Mouse (Mus musculus): ENCODE data around the gene Cog4. TPM values are rescaled to one million over a fixed set of nuclear protein-coding genes. Genes with fewer than 3 reads are reported as not detected.
A peak's percentile ranks its signal among the peaks of the same experiment; 100 is the strongest.

The Cog4 gene
- total and polyA plus RNA-seq, 2 experiments, result 27.8 to 73.9 TPM

- H3K79me2 ChIP-seq (ENCODE audit: control insufficient read depth, insufficient read depth, low read length), result no peaks in the 10 kb centered on the region
- H3K4me1 ChIP-seq (ENCODE audit: control insufficient read depth, insufficient read depth, low read length), result no peaks in the 10 kb centered on the region; the same call in 1 of the 2 replicates
- H3K27ac ChIP-seq (replicated peaks; ENCODE audit: insufficient read depth, low read depth, low read length), result no peak overlapping the region
- 71% methylated on average over 3 of the region's 3 CpGs for WGBS
- peaks cover 93% of the 10 kb centered on the region for H3K36me3 ChIP-seq (ENCODE audit: control insufficient read depth, insufficient read depth, low read length)
- no peak overlapping the region for H3K9ac ChIP-seq (ENCODE audit: low read depth, low read length)
- no peaks in the 10 kb centered on the region for H3K27me3 ChIP-seq (ENCODE audit: control insufficient read depth, insufficient read depth, low read length)
- no peak for TF ChIP-seq CTCF (IDR thresholded peaks at IDR 0.05; ENCODE audit: low read depth, low read length)
- no peak for TF ChIP-seq POLR2A (IDR thresholded peaks at IDR 0.05; ENCODE audit: extremely low read depth, insufficient read depth, low read length)
- H3K4me3 ChIP-seq (ENCODE audit: insufficient read depth, low read depth, low read length), result no peak overlapping the region
- peak; percentile 44 for DNase-seq (ENCODE audit: extremely low read depth, low read depth, low spot score)
These were observed 27.8 kb upstream of the Cog4 start for GRCm38 (mm10) chr8:110818593-110818992.

DNA sequence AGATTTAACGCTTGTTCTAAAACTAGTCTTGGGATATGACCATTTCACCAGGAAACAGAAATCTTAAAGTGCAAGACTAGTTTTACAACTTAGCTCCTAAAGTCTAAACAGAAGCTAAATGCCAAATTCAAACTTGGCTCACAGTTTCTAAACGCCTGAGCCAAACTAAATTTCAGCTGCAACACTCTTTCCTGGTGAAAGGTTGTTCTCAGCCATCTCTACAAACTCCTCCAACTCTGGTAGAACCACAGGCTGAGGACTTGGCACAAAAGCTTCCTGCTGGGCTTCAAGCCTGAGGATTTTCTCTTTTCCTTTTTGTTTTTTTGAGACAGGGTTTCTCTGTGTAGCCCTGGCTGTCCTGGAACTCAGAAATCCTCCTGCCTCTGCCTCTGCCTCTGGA lies 26.1 kb upstream of the Cog4 start:
- 53% methylated on average over 2 of the region's 2 CpGs for WGBS
- peak; percentile 80 for DNase-seq (ENCODE audit: extremely low read depth, low read depth, low spot score)
- H3K9ac ChIP-seq (ENCODE audit: low read depth, low read length), result no peak overlapping the region
- no peaks in the 10 kb centered on the region for H3K79me2 ChIP-seq (ENCODE audit: control insufficient read depth, insufficient read depth, low read length)
- H3K4me3 ChIP-seq (ENCODE audit: insufficient read depth, low read depth, low read length), result no peak overlapping the region
- H3K4me1 ChIP-seq (ENCODE audit: control insufficient read depth, insufficient read depth, low read length), result no peaks in the 10 kb centered on the region; the same call in 1 of the 2 replicates
- H3K36me3 ChIP-seq (ENCODE audit: control insufficient read depth, insufficient read depth, low read length), result peaks cover 91% of the 10 kb centered on the region
- TF ChIP-seq POLR2A (IDR thresholded peaks at IDR 0.05; ENCODE audit: extremely low read depth, insufficient read depth, low read length), result no peak
- no peak for TF ChIP-seq CTCF (IDR thresholded peaks at IDR 0.05; ENCODE audit: low read depth, low read length)
- H3K27me3 ChIP-seq (ENCODE audit: control insufficient read depth, insufficient read depth, low read length), result no peaks in the 10 kb centered on the region
- no peak overlapping the region for H3K27ac ChIP-seq (replicated peaks; ENCODE audit: insufficient read depth, low read depth, low read length)

GRCm38 (mm10) chr8:110821960-110822359 lies 24.4 kb upstream of the Cog4 start:
- H3K4me1 ChIP-seq (ENCODE audit: control insufficient read depth, insufficient read depth, low read length), result no peaks in the 10 kb centered on the region; the same call in 1 of the 2 replicates
- H3K36me3 ChIP-seq (ENCODE audit: control insufficient read depth, insufficient read depth, low read length), result peaks cover 92% of the 10 kb centered on the region
- no peak overlapping the region for H3K9ac ChIP-seq (ENCODE audit: low read depth, low read length)
- H3K27ac ChIP-seq (replicated peaks; ENCODE audit: insufficient read depth, low read depth, low read length), result no peak overlapping the region
- H3K27me3 ChIP-seq (ENCODE audit: control insufficient read depth, insufficient read depth, low read length), result no peaks in the 10 kb centered on the region
- 42% methylated on average over 3 of the region's 3 CpGs for WGBS
- TF ChIP-seq CTCF (IDR thresholded peaks at IDR 0.05; ENCODE audit: low read depth, low read length) (no peak), POLR2A (IDR thresholded peaks at IDR 0.05; ENCODE audit: extremely low read depth, insufficient read depth, low read length) (no peak)
- H3K4me3 ChIP-seq (ENCODE audit: insufficient read depth, low read depth, low read length), result no peak overlapping the region
- H3K79me2 ChIP-seq (ENCODE audit: control insufficient read depth, insufficient read depth, low read length), result no peaks in the 10 kb centered on the region
- peak; percentile 71 for DNase-seq (ENCODE audit: extremely low read depth, low read depth, low spot score)

- 71% methylated on average over 1 of the region's 1 CpGs for WGBS
- DNase-seq (ENCODE audit: extremely low read depth, low read depth, low spot score), result no peak
- peaks cover 91% of the 10 kb centered on the region for H3K36me3 ChIP-seq (ENCODE audit: control insufficient read depth, insufficient read depth, low read length)
These were observed 21.5 kb upstream of the Cog4 start for GRCm38 (mm10) chr8:110824861-110825260.

GRCm38 (mm10) chr8:110828511-110828910 lies 17.9 kb upstream of the Cog4 start:
- Histone ChIP-seq H3K27ac (replicated peaks; ENCODE audit: insufficient read depth, low read depth, low read length) (no peak overlapping the region), H3K36me3 (ENCODE audit: control insufficient read depth, insufficient read depth, low read length) (peaks cover 90% of the 10 kb centered on the region), H3K79me2 (ENCODE audit: control insufficient read depth, insufficient read depth, low read length) (peaks cover 2% of the 10 kb centered on the region; the same call in 1 of the 2 replicates), H3K4me1 (ENCODE audit: control insufficient read depth, insufficient read depth, low read length) (no peaks in the 10 kb centered on the region), H3K9ac (ENCODE audit: low read depth, low read length) (no peak overlapping the region), H3K27me3 (ENCODE audit: control insufficient read depth, insufficient read depth, low read length) (no peaks in the 10 kb centered on the region), H3K4me3 (ENCODE audit: insufficient read depth, low read depth, low read length) (no peak overlapping the region)
- WGBS, result 78% methylated on average over 3 of the region's 3 CpGs
- TF ChIP-seq CTCF (IDR thresholded peaks at IDR 0.05; ENCODE audit: low read depth, low read length), result no peak
- no peak for TF ChIP-seq POLR2A (IDR thresholded peaks at IDR 0.05; ENCODE audit: extremely low read depth, insufficient read depth, low read length)
- no peak for DNase-seq (ENCODE audit: extremely low read depth, low read depth, low spot score)

More at GRCm38 (mm10) chr8:110824861-110825260, 21.5 kb upstream of the Cog4 start:
- H3K27me3 ChIP-seq (ENCODE audit: control insufficient read depth, insufficient read depth, low read length), result no peaks in the 10 kb centered on the region
- H3K9ac ChIP-seq (ENCODE audit: low read depth, low read length), result no peak overlapping the region
- H3K4me1 ChIP-seq (ENCODE audit: control insufficient read depth, insufficient read depth, low read length), result no peaks in the 10 kb centered on the region; the same call in 1 of the 2 replicates
- peaks cover 2% of the 10 kb centered on the region; the same call in 1 of the 2 replicates for H3K79me2 ChIP-seq (ENCODE audit: control insufficient read depth, insufficient read depth, low read length)
- no peak for TF ChIP-seq CTCF (IDR thresholded peaks at IDR 0.05; ENCODE audit: low read depth, low read length)
- no peak for TF ChIP-seq POLR2A (IDR thresholded peaks at IDR 0.05; ENCODE audit: extremely low read depth, insufficient read depth, low read length)
- H3K4me3 ChIP-seq (ENCODE audit: insufficient read depth, low read depth, low read length), result no peak overlapping the region
- no peak overlapping the region for H3K27ac ChIP-seq (replicated peaks; ENCODE audit: insufficient read depth, low read depth, low read length)

DNA sequence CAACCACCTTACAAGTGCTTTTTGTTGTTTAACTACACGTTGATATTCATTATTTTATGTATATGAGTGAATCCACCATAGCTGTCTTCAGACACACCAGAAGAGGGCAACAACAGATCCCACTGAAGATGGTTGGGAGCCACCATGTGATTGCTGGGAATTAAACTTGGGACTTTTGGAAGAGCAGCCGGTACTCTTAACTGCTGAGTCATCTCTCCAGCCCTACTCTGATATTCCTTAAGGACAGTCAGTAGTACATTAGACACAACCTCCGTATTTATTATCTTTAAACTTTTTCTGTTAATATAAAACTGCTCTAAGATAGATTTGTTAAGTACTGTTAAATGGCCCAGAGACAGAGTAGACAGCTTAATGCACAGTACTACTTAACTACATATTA lies 14.4 kb upstream of the Cog4 start:
- TF ChIP-seq CTCF (IDR thresholded peaks at IDR 0.05; ENCODE audit: low read depth, low read length), result no peak
- TF ChIP-seq POLR2A (IDR thresholded peaks at IDR 0.05; ENCODE audit: extremely low read depth, insufficient read depth, low read length), result no peak
- no peak for DNase-seq (ENCODE audit: extremely low read depth, low read depth, low spot score)
- Histone ChIP-seq H3K79me2 (ENCODE audit: control insufficient read depth, insufficient read depth, low read length) (peaks cover 2% of the 10 kb centered on the region; the same call in 1 of the 2 replicates), H3K9ac (ENCODE audit: low read depth, low read length) (no peak overlapping the region), H3K27me3 (ENCODE audit: control insufficient read depth, insufficient read depth, low read length) (no peaks in the 10 kb centered on the region), H3K4me3 (ENCODE audit: insufficient read depth, low read depth, low read length) (no peak overlapping the region), H3K36me3 (ENCODE audit: control insufficient read depth, insufficient read depth, low read length) (peaks cover 83% of the 10 kb centered on the region), H3K4me1 (ENCODE audit: control insufficient read depth, insufficient read depth, low read length) (no peaks in the 10 kb centered on the region), H3K27ac (replicated peaks; ENCODE audit: insufficient read depth, low read depth, low read length) (no peak overlapping the region)
- 56% methylated on average over 3 of the region's 3 CpGs for WGBS

Data from liver, adult 2 months (tissue).